Mouse (Mus musculus) lung, embryonic 16.5 days (tissue): ENCODE data around the gene Slc41a3. TPM values are rescaled to one million over a fixed set of nuclear protein-coding genes. Genes with fewer than 3 reads are reported as not detected.

Experiments used
- ATAC-seq: fragments of 200-750 bp; cut with Nextera tagmentation; 2 replicates; pipeline ENCODE4 v1.8.0; 2017; ENCODE audit warnings: low read depth, mild to moderate bottlenecking, moderate library complexity
- H3K27ac ChIP-seq: fragments of 300-500 bp; sonication (generic); 2 replicates; pipeline ENCODE4 v1.5.1; 2014; ENCODE audit warnings: mild to moderate bottlenecking, control low read depth, low read length
- H3K27me3 ChIP-seq: fragments of 300-500 bp; sonication (generic); 2 replicates; pipeline ENCODE4 v1.6.1; 2014; ENCODE audit warnings: low read depth, low read length, mixed read lengths; ENCODE audit not compliant: control insufficient read depth, insufficient read depth
- H3K36me3 ChIP-seq: fragments of 300-500 bp; sonication (generic); 2 replicates; pipeline ENCODE4 v1.6.1; 2014; ENCODE audit warnings: low read length; ENCODE audit not compliant: control insufficient read depth, insufficient read depth
- H3K4me1 ChIP-seq: fragments of 300-500 bp; sonication (generic); replicated peaks from 2 replicates; pipeline ENCODE4 v1.6.1; 2014; ENCODE audit warnings: low read length, mixed read lengths; ENCODE audit not compliant: control insufficient read depth, insufficient read depth
- H3K4me2 ChIP-seq: fragments of 300-500 bp; sonication (generic); 2 replicates; pipeline ENCODE4 v1.6.1; 2014; ENCODE audit warnings: low read depth, low read length, control low read depth
- H3K4me3 ChIP-seq: fragments of 300-500 bp; sonication (generic); 2 replicates; pipeline ENCODE4 v1.5.1; 2014; ENCODE audit warnings: mild to moderate bottlenecking, low read length, control low read depth
- H3K9ac ChIP-seq: fragments of 300-500 bp; sonication (generic); 2 replicates; pipeline ENCODE4 v1.6.1; 2014; ENCODE audit warnings: low read length, control low read depth
- H3K9me3 ChIP-seq: fragments of 300-500 bp; sonication (generic); 2 replicates; pipeline ENCODE4 v1.6.1; 2016; ENCODE audit warnings: low read length; ENCODE audit not compliant: control insufficient read depth
- WGBS: fragments of 180-500 bp; shearing (Covaris S2); extraction: QIAGEN DNeasy Blood & Tissue Kit; methylation state at CpG from one replicate; pipeline ENCODE4 v1.1.7; 2014; 5-methylcytosine and 5-hydroxymethylcytosine counted together
- polyA plus RNA-seq: library from polyadenylated mRNA; unstranded; fragments of >200 nt; fragmentation: Nextera tagmentation; extraction: Ambion mirVana; gene quantifications from 2 replicates; pipeline ENCODE4 v1.2.1, GENCODE M21; 2015

The Slc41a3 gene
- polyA plus RNA-seq, 1 experiment from 2014 or later = 7.7 TPM

GRCm38 (mm10) chr6:90618821-90619636, 14.5 kb downstream of the Slc41a3 start:
- peak; percentile 44 for ATAC-seq
- H3K27ac ChIP-seq = no peak overlapping the region
- no peaks in the 10 kb centered on the region for H3K36me3 ChIP-seq
- no peaks in the 10 kb centered on the region for H3K9me3 ChIP-seq
- WGBS = 53% methylated on average over 19 of the region's 19 CpGs
- no peaks in the 10 kb centered on the region for H3K27me3 ChIP-seq
- H3K4me3 ChIP-seq = no peak overlapping the region
- peak overlapping the region; percentile 39 for H3K9ac ChIP-seq
- peaks cover 29% of the 10 kb centered on the region for H3K4me1 ChIP-seq
- H3K4me2 ChIP-seq = no peak overlapping the region

- H3K4me3 ChIP-seq = no peak overlapping the region
- H3K4me2 ChIP-seq = no peak overlapping the region
- H3K36me3 ChIP-seq = no peaks in the 10 kb centered on the region
- H3K4me1 ChIP-seq = peaks cover 33% of the 10 kb centered on the region
- ATAC-seq = no peak
- no peak overlapping the region for H3K27ac ChIP-seq
- H3K9ac ChIP-seq = no peak overlapping the region
- 78% methylated on average over 5 of the region's 5 CpGs for WGBS
- no peaks in the 10 kb centered on the region for H3K27me3 ChIP-seq
- no peaks in the 10 kb centered on the region for H3K9me3 ChIP-seq
Observed at GRCm38 (mm10) chr6:90619936-90620335, 15.4 kb downstream of the Slc41a3 start.

GRCm38 (mm10) chr6:90620791-90621583, 16.5 kb downstream of the Slc41a3 start:
- no peak overlapping the region for H3K4me2 ChIP-seq
- peaks cover 33% of the 10 kb centered on the region for H3K4me1 ChIP-seq
- no peak; the same call in 1 of the 2 replicates for ATAC-seq
- 49% methylated on average over 9 of the region's 9 CpGs for WGBS
- H3K9me3 ChIP-seq = no peaks in the 10 kb centered on the region
- no peaks in the 10 kb centered on the region for H3K36me3 ChIP-seq
- H3K9ac ChIP-seq = no peak overlapping the region
- H3K27me3 ChIP-seq = no peaks in the 10 kb centered on the region
- H3K27ac ChIP-seq = no peak overlapping the region
- H3K4me3 ChIP-seq = no peak overlapping the region

GRCm38 (mm10) chr6:90621584-90621890, 17.0 kb downstream of the Slc41a3 start:
- Histone ChIP-seq H3K27ac (no peak overlapping the region), H3K4me3 (no peak overlapping the region), H3K4me2 (no peak overlapping the region), H3K36me3 (no peaks in the 10 kb centered on the region), H3K27me3 (no peaks in the 10 kb centered on the region), H3K9ac (no peak overlapping the region), H3K4me1 (peaks cover 33% of the 10 kb centered on the region), H3K9me3 (no peaks in the 10 kb centered on the region)
- 42% methylated on average over 6 of the region's 6 CpGs for WGBS
- ATAC-seq = no peak

GRCm38 (mm10) chr6:90622758-90623455, 18.4 kb downstream of the Slc41a3 start:
- 41% methylated on average over 11 of the region's 11 CpGs for WGBS
- H3K9ac ChIP-seq = no peak overlapping the region; the same call in 1 of the 2 replicates
- no peak overlapping the region for H3K27ac ChIP-seq
- no peak overlapping the region for H3K4me2 ChIP-seq
- H3K36me3 ChIP-seq = no peaks in the 10 kb centered on the region
- peaks cover 33% of the 10 kb centered on the region for H3K4me1 ChIP-seq
- no peak for ATAC-seq
- H3K9me3 ChIP-seq = no peaks in the 10 kb centered on the region
- no peak overlapping the region for H3K4me3 ChIP-seq
- no peaks in the 10 kb centered on the region for H3K27me3 ChIP-seq

GRCm38 (mm10) chr6:90623456-90623836, 18.9 kb downstream of the Slc41a3 start:
- no peak overlapping the region for H3K4me3 ChIP-seq
- peaks cover 33% of the 10 kb centered on the region for H3K4me1 ChIP-seq
- H3K27ac ChIP-seq = no peak overlapping the region
- no peaks in the 10 kb centered on the region for H3K9me3 ChIP-seq
- H3K36me3 ChIP-seq = no peaks in the 10 kb centered on the region
- H3K27me3 ChIP-seq = no peaks in the 10 kb centered on the region
- no peak overlapping the region for H3K9ac ChIP-seq
- 62% methylated on average over 5 of the region's 5 CpGs for WGBS
- no peak for ATAC-seq
- no peak overlapping the region for H3K4me2 ChIP-seq

GRCm38 (mm10) chr6:90624184-90624583, 19.7 kb downstream of the Slc41a3 start:
- no peaks in the 10 kb centered on the region for H3K27me3 ChIP-seq
- WGBS = 44% methylated on average over 6 of the region's 6 CpGs
- H3K4me3 ChIP-seq = no peak overlapping the region
- H3K4me2 ChIP-seq = no peak overlapping the region
- peaks cover 27% of the 10 kb centered on the region for H3K4me1 ChIP-seq
- H3K9me3 ChIP-seq = no peaks in the 10 kb centered on the region
- peak overlapping the region; percentile 63 for H3K27ac ChIP-seq
- peak; percentile 68 for ATAC-seq
- no peak overlapping the region for H3K9ac ChIP-seq
- H3K36me3 ChIP-seq = no peaks in the 10 kb centered on the region

GRCm38 (mm10) chr6:90624733-90625132, 20.2 kb downstream of the Slc41a3 start:
- Histone ChIP-seq H3K9ac (no peak overlapping the region), H3K27ac (no peak overlapping the region; the same call in 1 of the 2 replicates), H3K4me3 (no peak overlapping the region), H3K27me3 (no peaks in the 10 kb centered on the region), H3K9me3 (no peaks in the 10 kb centered on the region), H3K36me3 (no peaks in the 10 kb centered on the region), H3K4me1 (peaks cover 22% of the 10 kb centered on the region), H3K4me2 (no peak overlapping the region)
- peak; percentile 31 for ATAC-seq
- WGBS = 62% methylated on average over 11 of the region's 11 CpGs
